ENCODE assay signal across 7 mouse cellular contexts in the genomic region with DNA sequence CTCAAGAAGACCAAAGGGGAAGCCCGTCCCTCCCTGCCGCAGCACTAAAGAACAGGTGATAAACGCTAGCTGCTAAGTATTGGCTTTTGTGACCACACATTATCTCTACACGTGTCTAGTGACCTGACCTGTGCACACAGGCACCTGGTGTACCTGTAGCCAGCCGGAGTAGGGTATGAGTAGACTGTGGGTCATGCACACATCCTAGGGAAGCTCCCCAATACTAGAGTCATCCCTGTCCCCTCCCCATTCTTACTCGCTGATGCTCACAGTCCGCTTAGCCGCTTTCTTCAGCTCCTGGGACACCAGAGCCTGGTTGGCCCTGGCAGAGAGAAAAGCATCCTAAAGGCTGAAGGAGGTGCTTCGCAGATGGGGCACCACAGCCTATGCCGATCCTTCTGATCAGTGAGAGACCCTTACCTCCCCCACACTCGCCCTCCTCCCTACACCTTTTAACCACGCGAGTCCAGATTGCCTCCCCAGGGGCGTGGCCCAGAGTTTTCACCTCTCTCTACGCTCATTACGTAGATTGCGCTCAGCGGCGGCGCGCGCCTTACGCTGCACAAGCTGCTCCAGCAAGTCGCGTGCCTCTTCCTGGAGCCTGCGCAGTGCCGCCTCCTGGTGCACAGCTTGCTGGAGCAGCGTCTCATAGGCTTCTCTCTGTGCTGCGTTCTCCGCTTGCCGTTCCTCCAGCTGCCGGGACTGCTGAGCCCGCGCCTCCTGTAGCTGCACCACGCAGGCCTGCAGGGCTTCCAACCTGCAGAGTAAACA. TPM values are rescaled to one million over a fixed set of nuclear protein-coding genes. Genes with fewer than 3 reads are reported as not detected.
DNase-seq lines count a peak whose midpoint lies in the region; ATAC-seq lines count a peak whose summit lies in the region.

No protein-coding gene starts in this region.

- ATAC-seq in embryonic facial prominence, embryonic 12.5 days (ENCODE audit: insufficient number of reproducible peaks, insufficient read depth, low FRiP score, low TSS enrichment), result peak; percentile 72
- peak; percentile 55 for ATAC-seq in liver, embryonic 13.5 days (ENCODE audit: low read depth)

- peak overlapping the region; percentile 65 for H3K4me2 ChIP-seq in embryonic facial prominence, embryonic 12.5 days (replicated peaks)
- H3K4me2 ChIP-seq in liver, embryonic 13.5 days, result peak overlapping the region; percentile 42

- H3K4me3 ChIP-seq in embryonic facial prominence, embryonic 12.5 days, result peak overlapping the region; percentile 30
- H3K4me3 ChIP-seq in liver, embryonic 13.5 days (replicated peaks), result peak overlapping the region; percentile 6

- H3K9me3 ChIP-seq in embryonic facial prominence, embryonic 12.5 days, result no peaks in the 10 kb centered on the region
- no peaks in the 10 kb centered on the region for H3K9me3 ChIP-seq in liver, embryonic 13.5 days (replicated peaks)

- H3K27ac ChIP-seq in embryonic facial prominence, embryonic 12.5 days, result no peak overlapping the region
- H3K27ac ChIP-seq in liver, embryonic 13.5 days, result no peak overlapping the region

- peak overlapping the region; percentile 25 for H3K9ac ChIP-seq in embryonic facial prominence, embryonic 12.5 days
- 0 out of 2 replicates have a peak overlapping the region, but pooled peaks have one; percentile 2 for H3K9ac ChIP-seq in liver, embryonic 13.5 days

- H3K36me3 ChIP-seq in embryonic facial prominence, embryonic 12.5 days, result no peaks in the 10 kb centered on the region
- H3K36me3 ChIP-seq in liver, embryonic 13.5 days, result no peaks in the 10 kb centered on the region

- H3K27me3 ChIP-seq in embryonic facial prominence, embryonic 12.5 days, result peaks cover 29% of the 10 kb centered on the region
- H3K27me3 ChIP-seq in liver, embryonic 13.5 days, result peaks cover 44% of the 10 kb centered on the region

- H3K4me1 ChIP-seq in embryonic facial prominence, embryonic 12.5 days, result peaks cover 19% of the 10 kb centered on the region
- peaks cover 24% of the 10 kb centered on the region for H3K4me1 ChIP-seq in liver, embryonic 13.5 days (replicated peaks)

- WGBS in embryonic facial prominence, embryonic 12.5 days, result 10% methylated on average over 35 of the region's 35 CpGs
- WGBS in liver, embryonic 13.5 days (ENCODE audit: insufficient replicate concordance), result 15% methylated on average over 35 of the region's 35 CpGs

- intact Hi-C loops in heart, postnatal 10 days (cut with DNase I), result no loop called here

- DNase-seq in brain, embryonic 18.5 days (ENCODE audit: low read depth, low spot score), result peak; percentile 76
- DNase-seq in heart, postnatal 10 days, result peak; percentile 69 to 79
- DNase-seq in kidney, postnatal 4 days, result peak; percentile 90 to 93
- peak; percentile 45 for DNase-seq in liver, embryonic 13.5 days
- DNase-seq in neural tube, embryonic 10.5 days (ENCODE audit: extremely low spot score, low spot score), result peak; percentile 78
- DNase-seq in testis, postnatal 14 days (ENCODE audit: low spot score), result peak; percentile 79

RNA-seq across cellular contexts. Expression of gene Atg16l2, which starts 5.6 kb away (rescaled TPM):
- polyA plus RNA-seq in embryonic facial prominence, embryonic 12.5 days (2016; fragmentation: Nextera tagmentation; extraction: Ambion mirVana), result 16.9 and 18.1 TPM in 2 replicates
- 10 to 100 TPM; 11.4 to 13.7 TPM for total RNA-seq in heart, postnatal 10 days (2021)
- polyA plus RNA-seq in liver, embryonic 13.5 days (2015; fragmentation: Nextera tagmentation; extraction: Ambion mirVana), result 4.2 and 4.9 TPM in 2 replicates

RNA-seq across cellular contexts. Expression of gene Stard10, which starts 20.4 kb away (rescaled TPM):
- polyA plus RNA-seq in embryonic facial prominence, embryonic 12.5 days (2016; fragmentation: Nextera tagmentation; extraction: Ambion mirVana), result 19.4 and 20.6 TPM in 2 replicates
- 10 to 100 TPM; 22.1 to 32.3 TPM for total RNA-seq in heart, postnatal 10 days (2021)
- polyA plus RNA-seq in liver, embryonic 13.5 days (2015; fragmentation: Nextera tagmentation; extraction: Ambion mirVana), result 78.5 and 81.3 TPM in 2 replicates

RNA-seq across cellular contexts. Expression of gene Arap1, which starts 51.4 kb away (rescaled TPM):
- 23.9 and 29.7 TPM in 2 replicates for polyA plus RNA-seq in embryonic facial prominence, embryonic 12.5 days (2016; fragmentation: Nextera tagmentation; extraction: Ambion mirVana)
- total RNA-seq in heart, postnatal 10 days (2021), result 10 to 100 TPM; 49.4 to 50.7 TPM
- polyA plus RNA-seq in liver, embryonic 13.5 days (2015; fragmentation: Nextera tagmentation; extraction: Ambion mirVana), result 13.1 and 14.8 TPM in 2 replicates
